Mouse (Mus musculus) heart, embryonic 12.5 days (tissue): Measurements from ENCODE around the gene Mindy4. TPM values are rescaled to one million over a fixed set of nuclear protein-coding genes. Genes with fewer than 3 reads are reported as not detected.

Source experiments
- ATAC-seq: fragments of 200-750 bp; cut with Nextera tagmentation; 2 replicates; pipeline ENCODE4 v1.8.0; 2017; ENCODE audit warnings: moderate TSS enrichment, moderate library complexity; ENCODE audit not compliant: insufficient number of reproducible peaks, low FRiP score
- H3K27ac ChIP-seq: fragments of 300-500 bp; sonication (generic); 2 replicates; pipeline ENCODE4 v1.5.1; 2016; ENCODE audit warnings: mild to moderate bottlenecking, moderate library complexity; ENCODE audit not compliant: poor library complexity, severe bottlenecking
- H3K27me3 ChIP-seq: fragments of 300-500 bp; sonication (generic); replicated peaks from 2 replicates; pipeline ENCODE4 v1.6.1; 2016; ENCODE audit warnings: mild to moderate bottlenecking, moderate library complexity
- H3K36me3 ChIP-seq: fragments of 300-500 bp; sonication (generic); 2 replicates; pipeline ENCODE4 v1.6.1; 2016; ENCODE audit warnings: mild to moderate bottlenecking, moderate library complexity
- H3K4me1 ChIP-seq: fragments of 300-500 bp; sonication (generic); replicated peaks from 2 replicates; pipeline ENCODE4 v1.6.1; 2016; ENCODE audit warnings: mild to moderate bottlenecking
- H3K4me2 ChIP-seq: fragments of 300-500 bp; sonication (generic); 2 replicates; pipeline ENCODE4 v1.6.1; 2016; ENCODE audit warnings: mild to moderate bottlenecking, moderate library complexity
- H3K4me3 ChIP-seq: fragments of 300-500 bp; sonication (generic); 2 replicates; pipeline ENCODE4 v1.5.1; 2016; ENCODE audit warnings: mild to moderate bottlenecking
- H3K9ac ChIP-seq: fragments of 300-500 bp; sonication (generic); 2 replicates; pipeline ENCODE4 v1.6.1; 2016; ENCODE audit warnings: mild to moderate bottlenecking, moderate library complexity
- H3K9me3 ChIP-seq: fragments of 300-500 bp; sonication (generic); replicated peaks from 2 replicates; pipeline ENCODE4 v1.6.1; 2016; ENCODE audit warnings: mild to moderate bottlenecking, moderate library complexity
- WGBS: fragments of 180-500 bp; shearing (Covaris S2); methylation state at CpG from one replicate; pipeline ENCODE4 v1.1.7; 2016; 5-methylcytosine and 5-hydroxymethylcytosine counted together
- polyA plus RNA-seq: library from polyadenylated mRNA; unstranded; fragments of >200 nt; fragmentation: Nextera tagmentation; extraction: Ambion mirVana; gene quantifications from 2 replicates; pipeline ENCODE4 v1.2.1, GENCODE M21; 2016

Mindy4 gene
- 6.3 and 7.8 TPM in 2 replicates for polyA plus RNA-seq

DNA sequence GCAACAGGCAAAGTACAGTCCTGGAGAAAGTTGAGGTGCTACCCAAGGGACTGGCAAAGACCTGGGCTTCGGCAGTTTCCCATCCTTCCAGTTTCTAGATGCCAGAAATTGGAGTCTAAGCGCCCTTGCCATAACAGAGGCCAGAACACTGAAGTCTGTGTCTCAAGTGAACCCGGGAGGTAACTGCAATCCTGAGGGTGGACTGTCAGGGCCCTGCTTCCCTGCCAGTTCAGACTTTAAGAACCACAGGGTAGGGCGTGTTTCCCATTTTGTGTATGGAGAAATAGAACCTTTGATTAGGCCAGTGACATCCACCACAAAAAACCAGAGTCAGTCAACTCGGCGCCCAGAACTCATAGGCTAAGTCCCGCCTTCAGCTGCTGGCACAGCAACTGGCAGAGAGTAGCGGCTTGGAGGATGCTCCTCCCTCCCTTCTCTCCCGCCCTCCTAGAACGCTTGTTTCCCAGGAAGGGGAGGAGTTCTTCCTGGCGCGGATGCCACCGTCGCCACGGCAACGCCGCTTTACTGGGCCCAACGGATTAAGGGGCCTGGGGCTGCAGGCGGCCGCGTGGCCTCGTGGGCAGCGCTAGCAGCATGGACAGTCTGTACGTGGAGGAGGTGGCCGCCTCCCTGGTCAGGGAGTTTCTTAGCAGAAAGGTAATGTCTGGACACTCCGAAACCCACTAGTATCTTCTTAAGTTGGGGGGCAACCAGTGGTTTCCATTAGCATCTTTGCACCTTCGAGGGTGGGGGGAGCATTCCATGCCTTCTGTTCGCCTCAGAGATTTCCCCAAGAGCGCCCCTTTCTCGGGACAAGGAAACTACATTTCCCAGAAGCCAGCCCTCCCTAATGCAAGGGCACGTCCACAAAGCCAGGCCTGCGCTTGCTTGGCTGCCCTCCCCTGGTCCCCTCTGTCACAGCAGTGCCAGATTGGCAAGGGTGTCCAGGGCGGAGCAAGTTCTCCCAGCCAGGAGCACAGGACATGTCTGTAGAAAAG lies at the start of gene Mindy4:
Gene Mindy4, plus strand, starts transcription at position 471 of the 998 bp plus-strand sequence.
- H3K4me2 ChIP-seq: peak within 1 kb of the TSS; percentile 71
- ATAC-seq: peak; percentile 89
- 4% methylated on average over 33 of the region's 33 CpGs for WGBS

DNA sequence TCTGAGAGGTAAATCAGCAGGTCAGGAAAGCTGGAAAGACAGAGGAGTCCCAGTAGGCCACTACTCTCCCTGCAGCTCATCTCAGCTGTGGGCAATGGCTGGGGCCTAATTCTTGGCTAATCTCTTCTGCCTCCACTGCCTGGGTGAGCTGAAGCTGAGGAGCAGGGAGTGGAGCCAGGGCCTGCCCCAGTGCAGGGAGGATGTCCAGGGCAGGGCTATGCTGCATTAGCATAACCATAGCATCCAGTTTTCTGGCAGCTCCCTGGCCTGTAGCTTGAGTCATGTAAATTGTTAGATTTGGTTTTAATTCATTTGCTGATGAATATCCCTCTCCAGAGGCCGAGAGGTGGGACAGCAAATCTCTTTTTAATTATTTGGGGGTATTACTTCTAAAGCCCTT lies 43.9 kb upstream of the Mindy4 start:
- no peak for ATAC-seq
- H3K27me3 ChIP-seq: no peaks in the 10 kb centered on the region
- H3K9ac ChIP-seq: no peak overlapping the region
- H3K4me1 ChIP-seq: peaks cover 6% of the 10 kb centered on the region
- no peak overlapping the region for H3K27ac ChIP-seq
- no peak overlapping the region for H3K4me2 ChIP-seq
- WGBS: 79% methylated on average over 1 of the region's 1 CpGs
- no peak overlapping the region for H3K4me3 ChIP-seq
- no peaks in the 10 kb centered on the region for H3K36me3 ChIP-seq
- H3K9me3 ChIP-seq: no peaks in the 10 kb centered on the region

More for the DNA sequence above, at the start of gene Mindy4:
- no peaks in the 10 kb centered on the region for H3K9me3 ChIP-seq
- H3K4me1 ChIP-seq: peaks cover 12% of the 10 kb centered on the region
- no peaks in the 10 kb centered on the region for H3K27me3 ChIP-seq
- peak within 1 kb of the TSS; percentile 74 for H3K27ac ChIP-seq
- no peaks in the 10 kb centered on the region for H3K36me3 ChIP-seq
- H3K9ac ChIP-seq: peak within 1 kb of the TSS; percentile 60
- peak within 1 kb of the TSS; percentile 60 for H3K4me3 ChIP-seq

DNA sequence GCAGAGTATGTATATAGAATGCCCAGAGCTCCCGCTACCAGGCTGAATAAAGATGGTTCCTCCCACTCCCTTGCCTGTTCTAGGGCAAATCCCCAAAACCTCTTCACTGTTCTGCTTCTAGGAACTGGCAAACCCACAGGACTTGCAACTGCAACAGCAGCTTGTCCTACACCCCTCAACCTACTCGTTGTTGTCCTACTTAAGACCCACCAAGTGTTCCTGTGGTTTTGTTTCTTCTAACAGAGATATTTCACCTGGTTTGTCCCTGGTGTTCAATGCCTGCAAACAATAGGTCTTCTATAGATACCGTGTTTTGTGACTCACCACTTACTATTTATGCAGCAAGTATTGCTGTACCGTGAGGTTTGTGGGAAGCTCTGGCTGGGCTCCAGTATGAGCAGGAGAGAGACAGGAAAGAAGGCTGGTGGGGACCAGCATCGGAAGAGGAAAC lies 41.8 kb upstream of the Mindy4 start:
- Histone ChIP-seq H3K27ac (no peak overlapping the region), H3K9me3 (no peaks in the 10 kb centered on the region), H3K4me3 (no peak overlapping the region), H3K4me2 (no peak overlapping the region), H3K27me3 (peaks cover 3% of the 10 kb centered on the region; the same call in 1 of the 2 replicates), H3K4me1 (no peaks in the 10 kb centered on the region), H3K9ac (no peak overlapping the region), H3K36me3 (no peaks in the 10 kb centered on the region)
- no peak for ATAC-seq
- whole genome bisulfite sequencing: 65% methylated on average over 5 of the region's 5 CpGs

DNA sequence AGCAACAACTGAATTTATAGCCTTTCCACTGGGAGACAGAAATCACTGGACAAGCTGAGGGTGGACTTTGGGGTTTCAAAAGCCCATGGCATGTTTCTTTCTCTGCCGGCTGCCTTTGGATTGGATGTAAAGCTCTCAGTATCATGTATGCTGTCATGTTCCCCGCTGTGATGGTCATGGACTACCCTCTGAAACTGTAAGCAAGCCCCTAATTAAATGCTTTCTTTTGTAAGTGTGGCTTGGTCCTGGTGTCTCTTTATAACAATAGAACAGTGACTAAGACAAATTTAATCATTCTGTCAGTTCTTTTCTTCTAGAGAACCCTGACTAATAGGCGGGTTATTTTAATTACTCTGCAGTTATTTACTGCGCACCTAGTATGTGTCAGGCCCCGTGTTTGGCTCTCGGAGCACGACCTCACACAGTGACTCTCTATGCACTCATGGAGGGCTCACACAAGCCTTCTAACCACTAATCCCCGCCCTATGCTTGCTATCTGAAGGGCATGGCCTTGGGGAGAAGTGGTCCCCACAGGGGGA lies 40.1 kb upstream of the Mindy4 start:
- no peak overlapping the region for H3K9ac ChIP-seq
- H3K27me3 ChIP-seq: peaks cover 10% of the 10 kb centered on the region; the same call in 1 of the 2 replicates
- H3K4me3 ChIP-seq: no peak overlapping the region
- ATAC-seq: no peak
- no peaks in the 10 kb centered on the region for H3K9me3 ChIP-seq
- H3K36me3 ChIP-seq: no peaks in the 10 kb centered on the region
- 76% methylated on average over 8 of the region's 8 CpGs for WGBS
- H3K27ac ChIP-seq: no peak overlapping the region
- H3K4me1 ChIP-seq: no peaks in the 10 kb centered on the region
- H3K4me2 ChIP-seq: no peak overlapping the region

DNA sequence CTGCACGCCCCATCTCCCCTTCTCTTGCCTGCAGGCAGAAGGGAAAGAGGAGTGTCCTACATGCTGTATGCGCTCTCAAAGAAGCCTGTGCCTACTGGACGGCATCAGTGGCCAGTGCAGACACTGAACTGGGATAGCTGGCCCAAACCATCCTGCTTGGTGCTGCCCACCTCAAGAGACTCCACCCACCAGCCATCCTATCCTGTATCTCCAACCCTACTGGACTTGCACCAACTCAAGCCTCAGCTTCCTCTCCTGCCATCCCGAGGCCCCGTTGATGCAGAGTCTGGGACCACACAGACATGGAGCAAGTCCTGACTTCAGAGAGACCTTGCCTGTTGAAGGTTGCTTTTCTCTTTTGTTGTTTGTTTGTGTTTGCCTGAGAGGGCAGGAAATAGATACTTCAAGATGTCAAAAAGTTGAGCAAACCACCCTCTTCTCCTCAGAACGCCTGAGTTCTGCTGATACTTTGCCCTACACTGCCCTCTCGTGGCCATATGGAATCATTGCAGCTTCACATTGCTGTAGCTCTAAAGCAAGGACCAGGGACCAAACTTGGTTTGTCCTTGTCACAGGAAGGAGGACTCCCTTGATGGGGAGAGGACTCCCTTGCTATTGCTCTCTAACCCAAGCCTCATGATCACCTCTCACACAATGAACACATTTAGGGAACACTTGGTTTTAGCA lies 36.3 kb upstream of the Mindy4 start:
- Histone ChIP-seq H3K4me3 (no peak overlapping the region), H3K4me2 (no peak overlapping the region), H3K4me1 (no peaks in the 10 kb centered on the region), H3K9ac (no peak overlapping the region), H3K36me3 (no peaks in the 10 kb centered on the region), H3K27me3 (peaks cover 18% of the 10 kb centered on the region; the same call in 1 of the 2 replicates), H3K27ac (no peak overlapping the region), H3K9me3 (no peaks in the 10 kb centered on the region)
- WGBS: 45% methylated on average over 7 of the region's 7 CpGs
- no peak for ATAC-seq

DNA sequence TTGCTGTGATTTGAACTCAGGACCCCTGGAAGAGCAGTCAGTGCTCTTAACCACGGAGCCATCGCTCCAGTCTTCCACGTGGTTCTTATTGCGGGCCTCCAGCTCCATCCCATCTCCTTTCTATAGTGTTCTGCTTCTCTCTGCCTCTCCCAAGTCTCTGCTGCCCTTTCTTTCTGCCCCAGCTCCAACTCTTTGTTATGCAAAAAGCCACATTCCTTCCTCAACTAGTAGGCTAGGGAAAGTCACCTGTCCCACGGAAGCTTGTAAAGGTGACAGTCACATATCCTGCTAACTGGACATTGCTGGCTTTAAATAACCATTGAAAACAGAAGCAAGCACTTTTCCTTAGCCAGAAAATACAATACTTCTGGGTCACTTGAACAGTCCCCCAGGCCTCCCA lies 33.4 kb upstream of the Mindy4 start:
- Histone ChIP-seq H3K9ac (no peak overlapping the region), H3K4me1 (no peaks in the 10 kb centered on the region), H3K4me2 (no peak overlapping the region), H3K9me3 (no peaks in the 10 kb centered on the region), H3K27me3 (peaks cover 16% of the 10 kb centered on the region; the same call in 1 of the 2 replicates), H3K4me3 (no peak overlapping the region), H3K36me3 (no peaks in the 10 kb centered on the region), H3K27ac (no peak overlapping the region)
- no peak for ATAC-seq
- 67% methylated on average over 5 of the region's 5 CpGs for whole genome bisulfite sequencing

DNA sequence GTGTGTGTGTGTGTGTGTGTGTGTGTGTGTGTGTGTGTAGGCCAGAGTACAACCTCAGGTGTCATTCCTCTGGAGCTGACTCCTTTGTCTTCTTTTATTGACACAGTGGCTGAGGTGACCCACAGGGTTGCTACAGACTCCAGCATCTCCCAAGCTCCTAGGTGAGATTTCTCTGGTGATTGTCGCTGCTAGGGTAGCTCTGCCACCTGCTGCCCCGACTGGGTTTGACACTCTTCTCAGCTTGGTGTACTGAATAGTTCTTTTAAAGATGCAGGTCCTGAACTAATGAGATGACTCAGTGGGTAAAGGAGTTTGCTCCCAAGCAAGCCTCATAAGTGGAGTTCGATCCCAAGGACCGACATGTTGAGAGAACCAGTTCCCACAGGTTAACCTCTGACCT lies 31.5 kb upstream of the Mindy4 start:
- WGBS: 48% methylated on average over 4 of the region's 4 CpGs
- ATAC-seq: no peak
- no peaks in the 10 kb centered on the region for H3K36me3 ChIP-seq
- H3K27ac ChIP-seq: no peak overlapping the region
- H3K4me2 ChIP-seq: no peak overlapping the region
- 0 out of 2 replicates have a peak, but pooled peaks cover 5% of the 10 kb centered on the region for H3K4me1 ChIP-seq
- H3K9me3 ChIP-seq: no peaks in the 10 kb centered on the region
- no peak overlapping the region for H3K4me3 ChIP-seq
- peaks cover 14% of the 10 kb centered on the region; the same call in 1 of the 2 replicates for H3K27me3 ChIP-seq
- H3K9ac ChIP-seq: no peak overlapping the region

DNA sequence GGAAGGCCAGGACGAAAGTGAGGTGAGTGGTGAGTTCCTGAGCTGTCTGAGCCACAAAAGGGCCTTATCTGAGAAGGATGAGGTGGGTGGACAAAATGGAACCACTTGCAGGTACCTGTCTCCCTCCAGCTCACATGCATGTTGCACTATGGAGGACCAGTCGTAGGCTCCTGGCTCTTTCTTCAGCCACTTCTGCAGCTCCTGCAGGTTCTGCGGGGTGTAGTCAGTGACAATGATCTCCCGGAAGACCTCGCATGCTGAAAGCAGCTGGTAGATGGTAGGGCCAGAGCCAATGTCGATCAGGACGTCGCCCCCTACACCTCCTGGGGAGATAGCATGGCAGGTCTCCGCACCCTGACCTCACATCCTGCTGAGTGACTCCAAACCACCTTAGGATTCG lies 30.0 kb upstream of the Mindy4 start:
- WGBS: 65% methylated on average over 10 of the region's 10 CpGs

DNA sequence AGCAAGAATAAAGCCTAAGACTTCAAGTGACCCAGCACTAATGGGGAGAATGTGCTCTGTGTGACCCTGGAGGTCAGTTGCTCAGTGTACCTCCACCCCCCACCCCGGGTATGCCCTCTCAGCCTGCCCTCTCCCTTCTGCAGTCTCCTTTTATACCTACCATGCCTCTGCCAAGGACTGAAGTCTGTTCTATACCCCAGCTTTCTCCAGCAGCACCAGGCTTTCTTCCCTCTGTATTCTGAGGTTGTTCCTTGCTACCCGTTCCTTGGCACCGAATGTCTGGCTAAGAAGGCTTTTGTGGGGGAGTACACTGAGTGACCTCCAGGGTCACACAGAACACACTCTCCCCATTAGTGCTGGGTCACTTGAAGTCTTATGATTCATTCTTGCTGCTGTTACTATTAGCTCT lies 29.2 kb upstream of the Mindy4 start:
- H3K27me3 ChIP-seq: no peaks in the 10 kb centered on the region
- no peaks in the 10 kb centered on the region for H3K9me3 ChIP-seq
- no peak overlapping the region for H3K4me3 ChIP-seq
- no peak overlapping the region for H3K9ac ChIP-seq
- no peak overlapping the region for H3K4me2 ChIP-seq
- no peak for ATAC-seq
- 0 out of 2 replicates have a peak, but pooled peaks cover 5% of the 10 kb centered on the region for H3K4me1 ChIP-seq
- WGBS: 58% methylated on average over 3 of the region's 3 CpGs
- H3K27ac ChIP-seq: no peak overlapping the region
- H3K36me3 ChIP-seq: no peaks in the 10 kb centered on the region

More for the DNA sequence above, 30.0 kb upstream of the Mindy4 start:
- no peak overlapping the region for H3K4me3 ChIP-seq
- 0 out of 2 replicates have a peak, but pooled peaks cover 5% of the 10 kb centered on the region for H3K4me1 ChIP-seq
- H3K27me3 ChIP-seq: peaks cover 7% of the 10 kb centered on the region; the same call in 1 of the 2 replicates
- H3K27ac ChIP-seq: no peak overlapping the region
- H3K9me3 ChIP-seq: no peaks in the 10 kb centered on the region
- no peak overlapping the region for H3K4me2 ChIP-seq
- no peaks in the 10 kb centered on the region for H3K36me3 ChIP-seq
- no peak for ATAC-seq
- no peak overlapping the region for H3K9ac ChIP-seq

DNA sequence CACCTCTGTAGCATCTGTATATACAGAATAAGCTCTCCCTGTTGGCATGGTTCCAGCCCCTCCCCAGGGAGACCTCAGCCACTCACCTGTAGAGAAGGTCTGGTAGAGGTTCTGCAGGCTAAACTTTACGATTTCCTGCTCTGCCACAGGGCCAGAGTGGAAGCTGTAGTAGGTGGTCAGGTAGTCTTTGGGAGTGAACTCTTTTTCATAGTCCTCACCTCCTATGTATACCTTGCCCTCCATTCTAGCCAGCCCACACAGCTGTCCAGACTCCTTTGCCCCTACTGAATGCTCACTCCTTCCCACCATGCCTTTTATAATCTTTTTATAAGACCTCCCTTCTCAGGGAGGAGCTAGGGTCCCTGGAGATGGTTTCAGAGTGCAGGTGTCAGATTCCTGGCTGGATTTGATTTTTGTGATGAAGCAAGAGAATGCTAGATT lies 28.4 kb upstream of the Mindy4 start, which contains the start of gene Inmt:
Gene Inmt, minus strand, starts transcription at position 303 of the 441 bp plus-strand sequence.
- ATAC-seq: no peak
- Histone ChIP-seq H3K4me3 (no peak within 1 kb of the TSS), H3K27ac (no peak within 1 kb of the TSS), H3K36me3 (no peaks in the 10 kb centered on the region), H3K4me1 (0 out of 2 replicates have a peak, but pooled peaks cover 5% of the 10 kb centered on the region), H3K27me3 (no peaks in the 10 kb centered on the region), H3K9me3 (no peaks in the 10 kb centered on the region), H3K4me2 (no peak within 1 kb of the TSS), H3K9ac (no peak within 1 kb of the TSS)
- WGBS: 67% methylated on average over 1 of the region's 1 CpGs
